Mouse (Mus musculus) c-Kit-positive CD71-positive TER-119-positive erythroid progenitor cells, embryonic 14.5 days (primary cell): ENCODE data around the gene Krtap4-9.
"Not testable (repeated sequence)": the region's sequence is repeated elsewhere in the genome, so short reads cannot be mapped to it uniquely, and the experiment has no call there.

Source experiments
- DNase-seq: peaks from one replicate; pipeline ENCODE4 v3.0.0-alpha.2; 2013; ENCODE audit warnings: low spot score

Krtap4-9 gene

DNA sequence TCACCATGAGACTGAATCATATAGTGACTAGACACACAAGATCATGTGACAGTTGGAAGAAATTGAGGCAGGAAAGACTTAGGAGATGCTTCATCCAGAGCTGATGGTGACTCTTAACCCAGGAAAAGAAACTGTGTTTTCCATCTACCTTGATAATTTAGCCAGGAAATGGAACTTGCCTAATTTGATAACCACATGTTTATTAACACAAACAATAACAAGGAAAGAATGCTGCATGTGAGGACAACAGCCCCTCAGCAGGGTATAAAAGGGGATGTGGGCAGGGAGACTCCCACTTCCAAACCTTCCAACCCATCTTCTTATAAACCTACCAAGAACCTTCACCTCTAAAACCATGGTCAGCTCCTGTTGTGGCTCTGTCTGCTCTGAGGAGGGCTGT, at the start of gene Krtap4-9:
Krtap4-9 (plus strand) TSS at position 301 of the 400 bp plus-strand sequence.
- DNase-seq, result not testable (repeated sequence)

- DNase-seq, result no peak
Observed at GRCm38 (mm10) chr11:99743985-99744384, 41.0 kb upstream of the Krtap4-9 start.

GRCm38 (mm10) chr11:99758877-99759276, 26.1 kb upstream of the Krtap4-9 start:
- no peak for DNase-seq

DNA sequence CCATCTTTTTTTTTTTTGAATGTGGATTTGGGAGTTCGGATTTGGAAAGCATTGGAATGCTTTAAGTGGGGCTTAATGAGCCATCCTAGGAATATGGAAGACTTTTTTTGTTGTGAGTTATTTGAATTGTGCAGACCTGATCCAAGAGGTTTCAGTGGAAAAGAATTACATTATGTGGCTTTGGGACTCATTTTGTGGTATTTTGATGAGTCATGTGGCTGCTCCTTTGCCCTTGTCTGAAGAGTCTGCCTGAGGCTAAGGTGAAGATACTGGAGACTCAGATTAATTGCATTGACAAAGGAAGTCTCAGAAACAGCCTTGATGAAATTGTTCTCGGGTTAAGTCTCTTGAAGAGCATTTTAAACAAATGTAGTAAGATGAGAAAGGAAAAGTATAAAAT, 16.6 kb upstream of the Krtap4-9 start:
- no peak for DNase-seq

- not testable (repeated sequence) for DNase-seq
Observed at GRCm38 (mm10) chr11:99772813-99773212, 12.2 kb upstream of the Krtap4-9 start, which contains the start of gene Gm11595. TSS of gene Gm11595 (minus strand) at chr11:99772913.

- no peak for DNase-seq
Observed at GRCm38 (mm10) chr11:99778401-99778800, 6.6 kb upstream of the Krtap4-9 start.

DNA sequence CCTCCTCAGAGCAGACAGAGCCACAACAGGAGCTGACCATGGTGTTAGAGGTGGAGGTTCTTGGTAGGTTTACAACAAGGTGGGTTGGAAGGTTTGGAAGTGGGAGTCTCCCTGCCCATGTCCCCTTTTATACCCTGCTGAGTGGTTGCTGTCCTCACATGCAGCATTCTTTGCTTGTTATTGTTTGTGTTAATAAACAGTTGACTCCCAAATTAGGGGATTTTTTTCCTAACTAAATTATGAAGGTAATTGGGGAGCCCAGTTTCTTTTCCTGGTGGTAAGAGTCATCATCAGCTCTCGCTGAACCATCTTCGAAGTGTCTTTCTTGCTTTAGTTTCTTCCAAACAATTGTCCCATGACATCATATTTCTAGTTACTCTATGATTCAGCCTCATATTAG, 4.4 kb upstream of the Krtap4-9 start, which contains the start of gene Krtap4-8:
Krtap4-8 (minus strand) TSS at position 101 of the 400 bp plus-strand sequence.
- DNase-seq, result no peak

DNA sequence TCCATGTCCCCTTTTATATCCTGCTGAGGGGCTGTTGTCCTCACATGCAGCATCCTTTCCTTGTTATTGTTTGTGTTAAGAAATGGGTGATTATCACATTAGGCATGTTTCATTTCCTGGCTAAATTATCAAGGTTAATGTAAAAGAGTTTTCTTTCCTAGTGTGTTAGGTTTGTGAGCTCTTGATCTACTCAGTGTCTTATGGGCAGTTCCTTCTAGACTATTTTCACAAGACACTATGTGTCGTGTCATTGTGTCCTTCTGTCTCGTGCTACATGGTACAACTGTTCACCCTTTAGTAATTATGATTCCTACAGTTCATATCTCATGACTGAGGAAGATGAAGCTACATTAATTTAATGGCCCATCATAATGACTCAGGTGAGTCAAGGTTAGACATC, 8.4 kb downstream of the Krtap4-9 start, which contains the start of gene Gm11596:
Gm11596 (minus strand) TSS at position 101 of the 400 bp plus-strand sequence.
- DNase-seq, result no peak

DNA sequence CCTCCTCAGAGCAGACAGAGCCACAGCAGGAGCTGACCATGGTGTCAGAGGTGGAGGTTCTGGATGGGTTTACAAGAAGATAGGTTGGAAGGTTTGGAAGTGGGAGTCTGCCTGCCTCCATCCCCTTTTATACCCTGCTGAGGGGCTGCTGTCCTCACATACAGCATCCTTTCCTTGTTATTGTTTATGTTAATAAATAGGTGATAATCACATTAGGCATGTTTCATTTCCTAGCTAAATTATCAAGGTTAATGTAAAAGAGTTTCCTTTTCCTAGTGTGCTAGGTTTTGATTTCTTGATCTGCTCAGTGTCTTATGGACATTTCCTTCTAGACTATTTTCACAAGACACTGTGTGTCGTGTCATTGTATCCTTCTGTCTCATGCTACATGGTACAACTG, 13.8 kb downstream of the Krtap4-9 start, which contains the start of gene Gm11569:
Gm11569 (minus strand) TSS at position 101 of the 400 bp plus-strand sequence.
- not testable (repeated sequence) for DNase-seq

DNA sequence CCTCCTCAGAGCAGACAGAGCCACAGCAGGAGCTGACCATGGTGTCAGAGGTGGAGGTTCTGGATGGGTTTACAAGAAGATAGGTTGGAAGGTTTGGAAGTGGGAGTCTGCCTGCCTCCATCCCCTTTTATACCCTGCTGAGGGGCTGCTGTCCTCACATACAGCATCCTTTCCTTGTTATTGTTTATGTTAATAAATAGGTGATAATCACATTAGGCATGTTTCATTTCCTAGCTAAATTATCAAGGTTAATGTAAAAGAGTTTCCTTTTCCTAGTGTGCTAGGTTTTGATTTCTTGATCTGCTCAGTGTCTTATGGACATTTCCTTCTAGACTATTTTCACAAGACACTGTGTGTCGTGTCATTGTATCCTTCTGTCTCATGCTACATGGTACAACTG, 19.3 kb downstream of the Krtap4-9 start, which contains the start of gene Gm11554:
Gm11554 (minus strand) TSS at position 101 of the 400 bp plus-strand sequence.
- DNase-seq, result not testable (repeated sequence)

DNA sequence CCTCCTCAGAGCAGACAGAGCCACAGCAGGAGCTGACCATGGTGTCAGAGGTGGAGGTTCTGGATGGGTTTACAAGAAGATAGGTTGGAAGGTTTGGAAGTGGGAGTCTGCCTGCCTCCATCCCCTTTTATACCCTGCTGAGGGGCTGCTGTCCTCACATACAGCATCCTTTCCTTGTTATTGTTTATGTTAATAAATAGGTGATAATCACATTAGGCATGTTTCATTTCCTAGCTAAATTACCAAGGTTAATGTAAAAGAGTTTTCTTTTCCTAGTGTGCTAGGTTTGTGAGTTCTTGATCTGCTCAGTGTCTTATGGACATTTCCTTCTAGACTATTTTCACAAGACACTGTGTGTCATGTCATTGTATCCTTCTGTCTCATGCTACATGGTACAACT, 24.8 kb downstream of the Krtap4-9 start, which contains the start of gene Krtap4-13:
Krtap4-13 (minus strand) TSS at position 101 of the 400 bp plus-strand sequence.
- not testable (repeated sequence) for DNase-seq

- not testable (repeated sequence) for DNase-seq
Observed at GRCm38 (mm10) chr11:99815566-99815965, 30.6 kb downstream of the Krtap4-9 start, which contains the start of gene Gm11564. TSS of gene Gm11564 (minus strand) at chr11:99815666.
